Mouse (Mus musculus) bone marrow macrophage, adult 2 months (primary cell): ENCODE results near the gene Rps6kb1. TPM values are rescaled to one million over a fixed set of nuclear protein-coding genes. Genes with fewer than 3 reads are reported as not detected.

Experiments used
- H3K27ac ChIP-seq: 2 replicates; pipeline ENCODE4 v1.5.1; 2012; ENCODE audit warnings: low read depth, low read length; ENCODE audit not compliant: insufficient read depth
- H3K4me1 ChIP-seq: 2 replicates; pipeline ENCODE4 v1.6.1; 2012; ENCODE audit warnings: low read length; ENCODE audit not compliant: control insufficient read depth, insufficient read depth
- H3K4me3 ChIP-seq: 2 replicates; pipeline ENCODE4 v1.5.1; 2012; ENCODE audit warnings: mild to moderate bottlenecking, low read length, moderate library complexity; ENCODE audit not compliant: insufficient read depth
- CTCF ChIP-seq: IDR thresholded peaks from 2 replicates; pipeline ENCODE4 v1.5.1; 2012; ENCODE audit warnings: low read depth, mild to moderate bottlenecking, low read length, moderate library complexity
- POLR2A ChIP-seq: IDR thresholded peaks from 2 replicates; pipeline ENCODE4 v1.6.1; 2012; ENCODE audit warnings: mild to moderate bottlenecking, low read depth, low read length, borderline replicate concordance
- polyA plus RNA-seq: library from polyadenylated mRNA; stranded (reverse); fragments of >200 nt; gene quantifications from 2 replicates; pipeline ENCODE4 v1.2.4, GENCODE M21; 2012; ENCODE audit not compliant: missing spikeins, insufficient read depth, insufficient read length

Gene Rps6kb1
- polyA plus RNA-seq, 1 experiment, result 30.9 TPM

- Histone ChIP-seq H3K4me1 (peaks cover 36% of the 10 kb centered on the region), H3K4me3 (peak overlapping the region; percentile 70), H3K27ac (peak overlapping the region; percentile 96)
- TF ChIP-seq POLR2A (0 out of 2 replicates have a peak, but pooled peaks have one; percentile 61), CTCF (no peak)
Observed at GRCm38 (mm10) chr11:86586868-86587792, 42.5 kb upstream of the Rps6kb1 start.

DNA sequence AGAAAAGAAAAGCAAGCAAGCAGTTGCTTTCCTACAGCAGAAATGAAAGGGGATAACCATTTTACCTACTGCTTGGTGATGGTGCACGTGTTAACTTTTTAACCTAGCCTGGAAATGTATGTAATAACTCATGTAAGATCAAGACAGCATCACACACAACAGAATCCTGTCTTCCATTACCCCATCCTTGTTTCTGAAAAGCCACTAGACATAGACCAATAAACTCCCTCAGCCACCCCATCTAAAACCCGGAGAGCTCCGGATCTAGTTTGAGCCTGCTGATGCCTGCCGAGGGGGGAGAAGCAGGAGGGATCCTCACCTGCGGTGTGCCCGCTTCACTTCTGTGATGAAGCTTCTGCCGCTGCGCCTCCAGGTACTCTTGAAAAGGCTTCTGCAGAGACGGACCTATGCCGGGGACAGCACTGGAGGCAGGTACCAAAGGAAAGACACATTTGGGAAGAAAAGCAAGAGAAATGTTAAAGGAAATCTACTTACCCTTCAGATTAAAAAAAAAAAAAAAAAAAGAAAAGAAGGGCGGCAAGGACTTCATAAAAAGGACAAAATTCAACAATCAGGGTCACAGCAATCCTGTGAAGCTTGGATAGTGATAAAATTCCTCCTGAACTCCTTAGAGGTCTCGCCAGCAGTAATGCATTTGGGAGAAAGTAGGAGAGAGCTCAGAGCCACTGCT is 41.7 kb upstream of the Rps6kb1 start:
- no peak for TF ChIP-seq POLR2A
- no peak for TF ChIP-seq CTCF
- Histone ChIP-seq H3K4me1 (peaks cover 32% of the 10 kb centered on the region), H3K4me3 (peak overlapping the region; percentile 70), H3K27ac (peak overlapping the region; percentile 96)

DNA sequence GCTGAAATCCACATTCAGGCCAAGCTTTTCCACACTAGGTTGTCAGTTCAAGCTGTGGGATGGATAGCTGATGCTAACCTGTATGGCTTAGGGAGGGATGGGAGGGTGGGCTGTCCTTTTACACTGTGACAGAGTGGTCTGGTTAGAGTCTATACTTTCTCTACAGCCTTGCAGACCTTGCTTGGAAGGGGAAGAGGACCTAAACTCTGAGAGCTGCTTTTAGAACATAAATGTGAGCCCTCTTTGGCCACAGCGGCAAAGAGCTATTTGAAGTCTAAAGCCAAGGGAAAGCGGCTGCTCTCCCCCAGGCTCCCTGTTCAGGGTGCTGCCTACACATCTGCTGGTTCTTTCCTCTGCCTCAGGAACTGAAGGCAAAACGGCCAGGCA is 41.0 kb upstream of the Rps6kb1 start:
- no peak for TF ChIP-seq POLR2A
- TF ChIP-seq CTCF, result no peak
- Histone ChIP-seq H3K4me3 (peak overlapping the region; percentile 70), H3K27ac (peak overlapping the region; percentile 96), H3K4me1 (peaks cover 31% of the 10 kb centered on the region)

DNA sequence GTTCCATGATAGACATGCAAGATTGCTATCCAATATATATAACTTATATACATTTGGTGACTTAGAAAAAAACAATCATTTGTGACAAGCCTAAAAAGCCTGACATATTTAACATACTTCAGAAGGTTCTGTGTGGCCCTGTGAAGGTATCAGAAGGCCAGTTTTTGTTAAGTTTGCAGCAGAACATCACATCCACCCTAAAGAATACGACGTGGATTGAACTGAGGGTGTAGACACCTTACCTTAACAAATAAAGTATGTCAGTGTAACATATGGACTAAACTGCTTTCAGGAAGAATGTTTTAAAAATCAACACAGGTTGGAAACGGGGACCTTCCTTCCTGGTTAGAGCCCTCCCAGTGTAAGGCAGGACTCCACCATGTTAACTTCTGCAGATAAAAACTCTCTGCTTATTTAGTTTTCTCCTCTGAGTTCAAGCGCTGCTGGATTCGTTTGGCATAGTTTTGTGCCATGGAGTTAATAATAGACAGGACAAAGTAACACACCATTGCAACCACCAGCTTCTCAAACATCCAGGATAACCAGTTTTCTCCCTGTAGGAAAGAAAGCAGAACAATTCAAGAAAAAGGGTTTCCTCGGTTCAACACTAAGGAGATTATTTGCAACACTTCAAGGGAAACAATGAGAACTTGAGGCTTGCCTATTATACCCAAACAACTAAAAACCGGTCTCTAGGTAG is 40.4 kb upstream of the Rps6kb1 start:
- Histone ChIP-seq H3K4me1 (peaks cover 32% of the 10 kb centered on the region), H3K4me3 (peak overlapping the region; percentile 70), H3K27ac (peak overlapping the region; percentile 96)
- TF ChIP-seq POLR2A, result no peak
- TF ChIP-seq CTCF, result no peak

DNA sequence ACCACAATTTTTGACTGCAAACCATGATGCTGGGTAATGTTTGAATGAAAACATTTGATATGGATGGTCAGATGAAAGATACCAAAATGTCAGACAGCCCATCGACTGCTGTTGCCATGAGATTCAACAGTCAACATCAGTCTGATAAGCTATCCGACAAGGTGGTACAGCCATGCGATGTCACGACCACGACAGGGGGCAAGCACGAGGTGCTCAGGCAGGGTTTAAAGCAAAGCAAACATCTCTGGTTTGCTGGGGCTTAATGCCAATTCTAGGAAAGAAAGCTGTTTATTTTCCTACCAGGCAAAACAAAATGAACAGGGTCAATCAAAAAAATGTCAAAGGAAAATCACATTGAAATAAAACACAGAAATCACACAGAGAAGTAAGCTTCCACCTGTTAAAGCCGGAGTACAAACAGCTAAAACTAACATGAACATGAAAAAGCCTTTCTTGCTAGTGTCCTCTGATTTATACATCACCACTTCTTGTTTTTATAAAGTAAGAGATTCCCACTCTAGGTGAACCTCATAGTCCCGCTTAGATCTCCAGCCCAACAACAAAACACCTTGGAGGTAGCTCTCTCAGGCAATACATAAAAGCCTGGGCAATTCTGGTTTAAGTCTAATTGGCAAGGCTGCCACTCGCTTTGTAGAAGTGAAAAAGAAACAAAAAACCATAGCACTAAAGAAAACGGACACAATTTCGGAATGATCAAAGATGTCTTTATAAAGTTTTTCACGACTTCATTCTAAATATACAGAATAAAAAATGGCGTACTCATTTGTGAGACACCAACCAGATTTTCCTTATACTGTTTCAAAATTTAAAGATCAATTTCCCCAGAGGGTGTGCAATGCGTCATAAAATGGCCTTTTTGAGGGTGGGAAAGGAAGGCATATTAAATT is 39.6 kb upstream of the Rps6kb1 start:
- TF ChIP-seq CTCF, result no peak
- TF ChIP-seq POLR2A, result no peak
- peaks cover 34% of the 10 kb centered on the region for H3K4me1 ChIP-seq
- peak overlapping the region; percentile 96 for H3K27ac ChIP-seq
- H3K4me3 ChIP-seq, result peak overlapping the region; percentile 70

DNA sequence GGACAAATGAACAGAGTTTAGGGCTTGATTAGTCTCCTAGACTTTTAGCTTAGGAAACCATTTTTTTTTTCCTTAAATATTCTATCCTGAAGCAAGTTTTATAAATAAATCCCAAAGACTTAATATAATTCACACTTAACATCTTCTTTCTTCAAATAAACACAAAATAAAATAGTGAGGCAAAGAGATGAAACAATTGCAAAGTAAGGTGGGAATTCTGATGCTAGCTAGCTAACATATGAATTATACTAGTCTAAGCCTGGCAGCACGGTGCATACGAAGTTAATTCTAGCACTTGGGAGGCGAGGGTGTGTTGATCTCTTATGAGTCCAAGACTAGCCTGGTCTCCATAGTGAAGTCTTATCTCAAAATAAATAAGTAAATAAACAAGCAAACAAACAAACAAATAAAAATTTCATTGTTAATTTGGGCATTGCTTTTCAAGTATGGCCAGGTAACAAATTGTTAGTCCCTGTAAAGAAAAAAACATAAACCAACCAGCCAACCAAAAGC is 38.8 kb upstream of the Rps6kb1 start:
- H3K4me3 ChIP-seq, result peak overlapping the region; percentile 70; the same call in 1 of the 2 replicates
- peaks cover 33% of the 10 kb centered on the region for H3K4me1 ChIP-seq
- H3K27ac ChIP-seq, result peak overlapping the region; percentile 96
- TF ChIP-seq POLR2A (no peak), CTCF (no peak)

DNA sequence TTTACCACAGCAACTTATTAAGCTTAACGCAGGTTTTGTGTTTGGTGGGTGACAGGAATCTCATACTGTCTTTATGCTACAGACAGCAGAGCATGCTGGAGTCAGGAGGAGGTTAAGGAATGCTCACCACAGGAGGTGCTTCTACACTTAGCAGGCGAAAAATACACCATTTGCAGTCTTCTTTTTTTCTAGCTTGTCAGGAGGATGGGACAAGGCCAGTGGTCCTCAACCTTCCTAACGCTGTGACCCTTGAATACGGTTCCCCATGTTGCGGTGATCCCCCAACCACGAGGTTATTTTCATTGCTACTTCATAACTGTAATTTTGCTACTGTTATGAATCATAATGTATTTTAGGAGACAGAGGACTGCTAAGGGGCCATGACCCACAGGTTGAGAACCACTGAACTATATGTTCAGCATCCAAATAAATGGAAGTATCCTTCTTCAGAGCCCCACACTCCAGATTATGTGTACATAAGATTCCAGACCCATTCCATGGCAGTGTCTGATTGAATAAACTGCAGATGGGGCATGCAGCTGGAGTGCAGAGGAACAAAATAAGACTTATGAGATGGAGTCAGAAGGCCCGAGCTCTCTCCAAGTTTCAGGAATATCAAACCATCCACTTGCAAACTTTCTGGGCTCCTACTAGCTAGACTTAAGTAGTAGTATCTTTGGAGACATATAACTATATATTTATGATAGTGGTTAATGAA is 38.1 kb upstream of the Rps6kb1 start:
- peaks cover 33% of the 10 kb centered on the region for H3K4me1 ChIP-seq
- H3K4me3 ChIP-seq, result peak overlapping the region; percentile 51
- H3K27ac ChIP-seq, result peak overlapping the region; percentile 96
- TF ChIP-seq POLR2A (no peak), CTCF (no peak)

GRCm38 (mm10) chr11:86581943-86582542 is 37.4 kb upstream of the Rps6kb1 start:
- Histone ChIP-seq H3K4me3 (peak overlapping the region; percentile 51; the same call in 1 of the 2 replicates), H3K4me1 (peaks cover 35% of the 10 kb centered on the region), H3K27ac (peak overlapping the region; percentile 96)
- TF ChIP-seq POLR2A (0 out of 2 replicates have a peak, but pooled peaks have one; percentile 40), CTCF (no peak)
